Mouse (Mus musculus): ENCODE measurements around the gene Gm5136.

Gm5136 gene

DNA sequence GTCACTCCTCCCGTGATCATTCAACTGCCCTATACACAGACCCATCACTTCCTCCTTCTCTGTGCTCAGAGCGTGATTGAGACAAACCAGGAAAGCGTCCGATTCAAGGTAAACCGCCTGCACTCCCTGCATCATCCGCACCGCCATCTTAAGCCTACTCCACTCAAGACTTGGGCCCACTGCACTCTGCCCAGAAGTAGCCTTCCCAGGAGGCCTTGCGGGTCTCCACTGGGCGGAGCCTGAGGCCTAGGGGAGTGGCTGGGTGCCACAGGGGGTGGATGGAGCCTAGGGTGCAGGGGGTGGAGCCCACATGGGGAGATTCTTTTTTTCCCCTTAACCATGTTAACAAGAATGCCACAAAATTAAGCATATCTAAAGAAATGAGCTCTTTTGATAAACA, at the start of gene Gm5136:
Gm5136 (minus strand) TSS at position 215 of the 400 bp plus-strand sequence.
- no peak for DNase-seq

DNA sequence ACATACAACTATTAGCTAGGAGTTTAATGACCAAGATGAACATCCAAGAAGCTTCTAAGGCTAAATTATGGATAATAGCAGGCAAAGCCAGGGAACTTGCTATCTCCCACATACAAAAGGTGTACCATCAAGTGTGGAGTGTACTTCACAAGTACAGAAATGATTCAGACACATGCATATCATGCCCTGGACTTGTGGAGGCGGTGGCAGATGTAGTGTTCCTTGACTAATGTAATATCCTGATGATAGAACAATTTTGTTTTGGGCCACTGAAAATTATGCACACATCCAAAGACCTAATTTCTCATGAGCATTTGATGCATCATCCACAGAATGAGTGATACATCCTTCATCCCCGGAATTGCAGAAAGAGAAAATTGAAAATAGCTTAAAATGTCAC, 43.8 kb upstream of the Gm5136 start:
- DNase-seq, result no peak

DNA sequence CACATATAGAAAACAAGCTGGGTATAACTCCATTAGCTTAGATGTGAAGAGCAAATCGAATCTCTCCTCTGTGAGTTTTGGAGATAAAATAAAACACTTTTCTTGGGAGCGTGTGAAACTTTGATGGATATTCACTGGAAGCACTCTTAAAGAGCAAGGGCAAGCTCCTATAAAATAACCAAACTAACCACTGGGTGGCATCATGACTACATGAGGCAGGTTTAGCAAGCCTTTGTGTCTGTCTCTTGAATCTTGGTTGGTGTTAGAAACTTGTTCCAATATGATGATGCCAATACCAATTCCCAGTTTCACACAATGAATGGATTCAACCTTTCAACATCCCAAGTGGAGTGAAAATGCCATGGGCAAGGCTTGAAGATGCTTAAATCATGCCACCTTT, 34.0 kb upstream of the Gm5136 start:
- peak; percentile 71 to 82 for DNase-seq

DNA sequence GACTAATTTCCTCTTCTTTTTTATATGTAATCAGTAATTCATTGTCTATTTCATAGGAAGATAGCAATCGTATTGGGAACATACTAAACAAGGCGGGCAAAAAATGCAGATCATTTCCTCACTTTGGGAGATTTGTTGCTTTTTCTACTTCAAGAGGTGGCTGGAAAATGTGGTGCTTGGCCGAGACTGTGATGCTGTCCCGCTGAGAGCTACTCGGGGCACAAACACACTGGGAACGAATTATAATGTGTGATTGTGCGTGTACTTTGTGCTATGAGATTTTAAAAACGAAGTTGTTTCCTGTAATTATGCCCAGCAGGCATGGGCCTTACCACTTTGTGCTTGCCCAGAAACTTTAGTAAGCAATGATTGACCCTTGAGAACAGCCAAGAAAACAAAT, 29.0 kb upstream of the Gm5136 start:
- peak in 1 of 2 experiments; percentile 22 for DNase-seq

DNA sequence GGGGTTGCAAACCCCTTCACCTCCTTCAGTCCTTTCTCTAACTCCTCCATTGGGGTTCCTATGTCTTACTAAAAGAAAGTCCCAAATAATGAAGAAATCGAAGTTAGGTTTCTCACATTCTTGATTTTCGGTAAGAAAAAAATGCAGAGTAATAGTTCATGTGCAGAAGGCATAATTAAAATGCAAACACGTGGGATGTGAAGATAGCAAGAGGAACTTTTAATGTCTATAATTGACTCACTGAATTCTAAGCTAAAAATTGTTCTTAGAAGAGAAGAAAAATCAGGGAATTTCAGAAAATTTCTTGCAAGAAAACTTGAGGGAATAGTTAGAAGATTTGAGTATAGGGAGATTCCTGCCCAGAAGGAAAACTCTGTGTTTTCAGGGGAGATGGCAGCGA, 26.4 kb upstream of the Gm5136 start:
- no peak for DNase-seq

DNA sequence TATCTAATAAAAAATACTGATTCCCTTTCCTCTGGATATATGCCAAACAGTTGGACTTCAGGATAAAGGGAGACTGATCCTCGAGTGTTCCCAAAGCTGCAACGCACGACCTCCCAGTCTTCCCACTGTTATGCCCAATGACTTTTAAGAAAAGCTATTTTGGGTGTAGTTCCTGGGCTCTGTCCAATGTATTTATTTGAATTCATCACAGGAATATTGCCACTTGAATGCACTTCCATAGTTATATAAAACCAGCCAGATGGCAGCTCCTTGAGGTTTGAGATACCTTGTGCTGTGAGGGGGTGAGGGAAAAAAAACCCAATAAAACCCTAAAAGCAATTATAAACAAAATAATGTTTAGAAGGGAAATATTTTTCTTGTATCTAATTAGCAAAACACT, 24.9 kb upstream of the Gm5136 start:
- DNase-seq, result peak; percentile 7 to 43

DNA sequence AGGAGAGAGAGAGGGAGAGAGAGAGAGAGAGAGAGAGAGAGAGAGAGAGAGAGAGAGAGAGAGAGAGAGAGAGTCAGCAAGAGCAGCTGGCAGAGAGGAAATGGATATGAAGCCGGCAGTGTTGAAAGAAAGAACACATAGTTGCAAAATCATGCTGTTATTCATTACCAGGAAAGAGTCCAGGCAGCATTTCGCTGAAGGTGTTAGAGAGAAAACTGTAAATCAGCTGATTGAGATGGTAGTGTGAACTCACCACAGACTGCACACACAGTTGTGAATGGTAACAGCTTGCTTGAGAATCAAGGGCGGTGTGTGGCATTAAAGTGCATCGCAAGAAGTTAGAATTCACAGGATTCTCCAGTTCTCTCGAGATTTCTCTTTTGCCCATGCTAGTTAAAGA, 10.6 kb upstream of the Gm5136 start:
- no peak for DNase-seq

DNA sequence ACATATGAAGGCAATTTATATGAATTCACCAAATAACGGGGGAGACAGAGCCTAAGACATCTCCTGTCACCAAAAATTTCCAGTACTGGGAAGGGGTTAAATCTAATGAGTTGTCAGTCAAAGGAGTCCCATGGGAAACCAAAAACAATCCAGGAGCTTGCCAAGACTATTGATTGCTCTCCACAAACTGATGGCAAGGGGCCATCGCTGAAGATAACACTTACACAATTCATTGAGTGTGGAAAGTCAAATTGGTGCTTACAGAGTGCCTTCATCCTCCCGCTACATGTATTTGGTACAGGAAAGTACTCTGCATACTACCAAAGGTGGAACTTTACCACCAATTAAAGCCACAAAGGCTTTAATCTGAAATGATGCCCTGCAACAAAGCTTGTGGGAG, 5.7 kb upstream of the Gm5136 start:
- no peak for DNase-seq

DNA sequence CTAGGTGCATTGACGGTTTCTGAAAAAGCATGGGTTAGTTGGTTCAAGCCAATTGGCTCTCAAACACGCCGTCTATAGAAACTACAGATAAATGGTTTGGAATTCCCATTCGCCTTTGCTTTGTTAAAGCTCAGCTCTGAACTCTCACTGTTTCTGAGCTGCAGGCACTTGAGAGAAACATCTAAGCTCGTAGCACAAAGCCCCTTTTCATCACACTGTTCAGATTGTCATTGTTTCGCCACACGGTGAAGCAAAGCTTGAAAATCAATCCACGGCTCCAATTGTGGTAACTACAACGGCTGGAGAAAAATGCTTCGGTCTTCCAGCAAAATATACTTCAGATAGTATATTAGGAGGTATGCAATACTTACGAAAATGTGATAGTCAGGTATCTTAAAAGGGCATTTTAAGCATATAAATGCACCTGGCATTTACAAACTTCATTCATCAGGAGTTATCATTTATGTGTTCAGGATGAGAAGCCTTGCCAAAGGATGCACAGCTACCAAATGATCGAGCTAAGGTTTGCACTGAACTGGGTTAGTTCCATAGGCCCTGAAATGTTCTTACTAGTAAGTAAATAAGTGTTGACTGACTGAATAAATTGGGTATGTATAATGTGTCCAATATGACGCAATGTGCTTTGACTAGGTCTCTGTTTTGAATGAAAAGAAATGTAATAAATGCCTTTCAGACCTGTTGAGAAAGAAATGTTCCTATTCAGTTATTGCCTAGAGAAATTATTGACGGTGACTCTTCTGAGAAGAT, 1.6 kb upstream of the Gm5136 start:
- no peak for DNase-seq

DNA sequence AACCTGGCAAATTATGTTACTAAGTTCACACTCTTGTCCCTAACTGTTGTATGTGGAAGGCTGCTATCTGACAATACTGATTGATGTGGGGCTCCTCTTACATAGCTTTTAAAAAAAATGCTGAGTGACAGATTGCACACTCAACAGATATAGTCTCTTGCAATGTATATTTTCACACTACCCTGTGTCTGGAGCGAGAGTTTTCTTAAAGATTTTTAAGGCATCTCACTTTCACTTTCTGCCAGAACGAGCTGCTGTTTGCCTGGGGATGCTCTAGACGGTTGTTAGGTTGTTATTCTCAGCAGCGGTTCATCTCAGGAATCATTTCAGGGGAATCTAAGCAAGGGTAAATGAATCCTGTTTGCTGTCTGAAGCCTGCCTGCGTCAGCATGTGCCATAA, 2.9 kb downstream of the Gm5136 start:
- no peak for DNase-seq

DNA sequence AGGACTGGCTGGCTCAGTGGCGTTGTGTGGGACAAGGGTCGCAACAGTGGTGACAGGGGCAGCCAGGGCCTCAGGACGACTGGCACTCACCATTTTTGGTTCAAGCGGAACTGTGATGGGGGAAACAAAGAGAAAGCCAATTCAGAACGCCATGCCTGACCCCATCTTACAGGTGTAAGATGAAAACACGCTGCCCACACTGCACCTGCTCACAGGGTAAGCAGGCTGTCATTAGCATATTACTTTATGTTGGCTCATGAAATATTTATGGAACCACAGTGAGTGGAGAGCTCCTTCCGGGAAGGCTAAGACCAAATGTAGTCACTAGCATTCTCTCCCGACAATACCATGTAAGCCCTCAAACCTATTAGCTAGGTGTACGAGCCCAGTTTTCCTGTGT, 9.0 kb downstream of the Gm5136 start:
- no peak for DNase-seq

DNA sequence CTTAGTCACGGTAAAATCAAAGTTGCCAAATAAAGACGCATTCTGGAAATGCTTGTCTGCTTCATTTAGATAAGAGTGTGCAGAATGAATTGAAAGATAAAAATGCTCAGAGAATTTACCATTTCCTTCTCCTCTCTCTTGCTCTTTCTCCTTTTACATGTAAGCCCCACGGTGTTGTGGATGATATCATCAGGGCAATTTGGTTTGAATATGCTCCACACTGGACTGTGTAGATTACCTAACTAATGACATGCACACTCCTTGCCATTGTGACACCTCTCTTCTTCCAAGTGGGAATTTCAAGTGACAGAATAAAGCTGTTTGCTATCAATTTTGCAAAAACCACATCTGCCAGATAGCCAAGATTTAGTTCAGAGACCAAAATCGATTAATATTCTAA, 13.3 kb downstream of the Gm5136 start:
- no peak for DNase-seq

DNA sequence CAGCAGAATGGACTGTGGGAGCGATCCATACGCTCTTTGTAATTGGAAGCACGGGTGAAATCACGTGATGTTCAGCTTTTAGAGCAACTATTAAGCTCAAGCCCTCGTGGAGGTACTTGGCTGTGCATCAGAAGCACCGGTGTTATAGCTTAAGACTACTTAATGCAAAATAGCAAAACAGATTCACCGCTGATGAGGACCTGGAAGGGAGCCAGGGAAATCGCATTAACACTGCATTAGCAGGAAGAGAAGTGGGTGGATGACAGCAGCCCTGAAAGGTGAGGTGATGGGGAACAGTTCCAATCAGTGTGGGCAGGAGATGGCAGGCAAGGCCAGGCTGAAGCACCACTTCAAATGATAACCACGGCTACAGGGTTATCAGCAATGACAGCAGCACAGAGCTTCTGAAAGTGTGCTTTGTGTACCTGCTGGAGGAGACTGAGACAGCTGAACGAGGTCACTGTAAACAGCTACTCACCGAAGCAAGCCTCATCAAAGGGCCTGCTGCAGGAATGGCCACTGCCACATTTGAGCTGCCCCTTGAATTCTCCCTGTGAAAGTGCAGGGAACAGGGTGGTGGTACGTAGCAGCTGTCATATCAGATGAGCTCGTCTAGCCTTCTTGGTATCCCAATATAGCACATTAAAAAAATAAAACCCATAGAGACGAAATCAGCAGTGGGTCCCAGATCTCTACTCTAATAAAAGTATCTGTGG, 20.1 kb downstream of the Gm5136 start:
- peak; percentile 50 to 56 for DNase-seq

DNA sequence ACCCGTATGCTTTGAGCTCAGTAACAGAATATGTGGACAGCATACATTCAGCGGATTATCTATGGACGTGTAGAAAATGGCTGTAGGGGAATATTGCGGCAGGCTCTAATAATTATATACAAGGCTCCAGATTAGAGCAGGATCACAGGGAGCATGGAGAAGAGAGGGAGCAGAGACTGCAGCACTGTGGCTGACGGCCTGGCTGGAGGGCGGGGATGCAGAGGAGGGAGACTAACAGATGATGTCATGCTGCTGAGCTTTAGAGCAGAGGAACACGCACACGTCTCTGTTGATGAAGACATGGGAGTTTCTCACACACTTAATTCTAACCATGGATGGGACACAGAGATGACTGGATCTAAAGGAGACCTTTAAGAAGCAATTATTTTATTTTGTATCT, 22.9 kb downstream of the Gm5136 start:
- DNase-seq, result no peak

DNA sequence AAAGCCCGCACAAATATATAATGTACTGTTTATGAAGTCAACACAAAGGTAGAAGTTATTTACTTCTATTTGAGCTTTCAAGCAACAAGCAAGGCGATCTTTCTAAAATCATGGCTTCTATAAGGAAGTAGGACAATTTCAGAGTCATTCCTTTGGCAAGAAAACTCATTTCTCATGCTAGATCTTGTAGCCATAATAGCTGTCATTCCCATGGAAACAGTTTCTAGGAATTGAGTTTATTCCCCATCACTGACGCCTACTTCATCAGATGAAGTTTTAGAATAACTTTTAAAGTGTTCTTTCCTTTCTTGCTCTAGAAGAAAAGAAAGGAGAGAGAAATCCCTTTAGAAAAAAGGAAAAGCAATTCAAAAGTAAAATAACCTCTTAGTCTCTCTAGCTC, 31.0 kb downstream of the Gm5136 start:
- no peak for DNase-seq

DNA sequence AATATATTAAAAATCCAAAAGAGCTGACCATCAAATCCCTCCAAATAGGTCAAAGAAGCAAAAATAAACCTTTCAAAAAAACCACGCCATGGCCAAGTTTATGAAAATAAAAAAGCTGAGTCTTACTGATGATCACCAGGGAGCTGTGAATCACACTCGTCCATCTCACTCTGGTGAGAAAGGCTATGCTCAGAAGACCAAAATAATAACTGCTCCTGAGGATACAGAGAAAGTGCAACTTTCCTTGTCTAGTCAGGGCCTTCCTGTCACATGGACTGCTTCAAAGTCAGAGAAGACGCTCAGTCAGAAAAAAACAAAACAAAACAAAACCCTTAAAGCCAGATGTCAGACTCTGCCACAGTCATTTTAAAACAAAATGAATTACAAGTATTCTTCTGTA, 39.7 kb downstream of the Gm5136 start:
- DNase-seq, result no peak

DNA sequence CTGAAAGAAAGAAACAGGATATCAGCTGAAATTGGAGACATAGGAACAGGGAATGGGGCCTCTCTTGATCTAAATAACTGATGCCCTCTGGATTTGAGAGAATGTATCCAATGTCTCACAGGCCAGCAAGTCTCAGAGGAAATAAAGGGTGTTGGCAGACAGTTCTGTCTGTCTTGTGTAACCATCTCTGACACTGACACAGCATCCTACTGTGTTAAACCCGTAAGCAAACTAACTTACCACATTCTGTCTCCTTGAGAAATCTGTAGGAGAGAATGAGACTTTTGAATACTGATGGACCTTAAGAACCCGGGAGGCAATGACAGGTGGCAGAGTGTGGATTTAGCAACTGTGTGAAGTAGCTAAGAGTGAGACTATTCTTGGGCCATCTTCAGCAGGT, 41.7 kb downstream of the Gm5136 start:
- no peak for DNase-seq

DNA sequence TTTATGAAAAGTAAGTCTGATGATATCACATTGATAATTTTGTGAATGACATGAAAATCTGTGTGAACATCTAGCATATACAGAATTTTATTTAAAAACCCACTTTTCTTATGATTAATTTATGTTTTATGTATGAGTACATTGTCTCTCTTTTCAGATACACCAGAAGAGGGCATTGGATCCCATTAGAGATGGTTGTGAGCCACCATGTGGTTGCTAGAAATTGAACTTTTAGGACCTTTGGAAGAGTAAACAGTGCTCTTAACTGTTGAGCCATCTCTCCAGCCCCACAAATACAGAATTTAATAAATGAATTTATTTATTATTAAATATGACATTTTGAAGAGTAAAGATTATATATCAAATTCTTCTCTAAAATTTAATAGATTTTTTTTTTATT, 42.3 kb downstream of the Gm5136 start:
- no peak for DNase-seq

DNA sequence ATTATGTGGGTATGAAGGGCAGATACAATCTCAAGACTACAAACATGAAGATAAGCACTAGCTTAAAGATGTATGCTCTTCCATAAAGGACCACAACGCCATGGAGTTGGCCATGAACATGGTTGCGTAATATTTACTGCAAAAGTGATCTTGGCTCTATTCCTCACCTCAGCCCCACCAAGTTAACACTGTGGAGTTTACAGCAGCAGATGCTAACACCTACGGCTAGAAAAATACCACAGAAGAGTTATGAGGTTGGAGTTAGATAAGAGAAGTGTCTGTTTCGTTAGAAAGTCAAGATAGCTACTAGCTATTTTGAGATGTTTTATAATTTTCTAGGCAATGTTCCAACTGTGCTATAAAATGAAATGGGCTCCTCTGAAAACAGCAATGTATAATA, 43.1 kb downstream of the Gm5136 start:
- DNase-seq, result no peak

DNA sequence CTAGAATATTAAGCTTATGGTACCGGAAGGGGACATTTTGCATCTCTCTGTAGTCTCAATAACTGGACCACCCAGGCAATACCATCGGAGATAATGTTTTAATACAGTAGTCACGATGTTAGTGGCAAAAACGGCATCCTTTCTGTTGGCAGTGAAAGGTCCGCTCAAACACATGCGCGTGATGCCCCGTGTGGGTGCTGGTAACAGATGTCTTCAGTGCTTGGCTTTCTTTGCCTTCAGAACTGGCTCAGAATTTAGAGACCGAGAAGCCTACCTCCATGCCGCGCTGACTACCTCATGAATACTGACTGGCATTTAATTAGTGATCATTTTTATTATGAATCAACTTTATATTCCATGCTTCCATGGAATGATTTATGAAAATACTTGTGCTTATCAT, 44.9 kb downstream of the Gm5136 start:
- peak; percentile 37 to 47 for DNase-seq

DNA sequence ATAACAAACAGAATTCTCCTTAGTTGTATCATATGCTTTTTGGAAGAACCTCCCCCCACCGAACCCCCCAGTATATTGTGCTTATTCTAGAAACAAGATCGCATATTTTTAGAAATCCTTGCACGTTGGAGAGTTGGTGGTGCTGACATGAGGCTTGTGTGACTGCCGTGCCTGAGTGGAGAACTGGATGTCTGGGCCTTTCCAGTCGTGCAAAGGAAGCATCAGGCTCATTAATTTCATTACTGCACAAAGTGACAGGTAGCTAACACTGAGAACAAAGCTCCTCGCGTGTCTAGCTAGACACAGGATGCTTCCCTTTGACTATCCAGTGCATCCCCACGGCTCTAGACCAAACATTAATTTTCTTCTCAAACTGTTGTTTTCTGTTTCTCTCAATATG, 47.1 kb downstream of the Gm5136 start:
- DNase-seq, result no peak

DNA sequence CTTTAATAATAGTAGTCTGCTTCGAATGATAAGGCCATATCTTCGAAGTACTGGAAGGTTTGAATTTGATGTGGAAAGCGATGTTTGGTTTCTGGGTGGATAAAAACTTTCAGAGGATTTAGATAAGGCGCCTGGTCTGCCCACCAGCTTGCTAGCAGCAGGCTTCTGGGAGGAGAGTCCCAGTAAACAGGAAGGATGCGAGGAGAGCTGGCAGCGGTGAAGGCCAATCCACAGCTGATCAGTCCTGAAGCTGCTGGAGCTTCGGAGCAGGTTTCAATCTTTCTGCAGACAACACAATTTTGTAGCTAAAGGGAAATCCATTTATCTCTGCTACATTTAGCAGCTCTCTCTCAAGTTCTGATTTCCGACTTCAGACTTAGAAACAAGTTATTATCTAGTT, 47.9 kb downstream of the Gm5136 start:
- peak; percentile 57 to 71 for DNase-seq

DNA sequence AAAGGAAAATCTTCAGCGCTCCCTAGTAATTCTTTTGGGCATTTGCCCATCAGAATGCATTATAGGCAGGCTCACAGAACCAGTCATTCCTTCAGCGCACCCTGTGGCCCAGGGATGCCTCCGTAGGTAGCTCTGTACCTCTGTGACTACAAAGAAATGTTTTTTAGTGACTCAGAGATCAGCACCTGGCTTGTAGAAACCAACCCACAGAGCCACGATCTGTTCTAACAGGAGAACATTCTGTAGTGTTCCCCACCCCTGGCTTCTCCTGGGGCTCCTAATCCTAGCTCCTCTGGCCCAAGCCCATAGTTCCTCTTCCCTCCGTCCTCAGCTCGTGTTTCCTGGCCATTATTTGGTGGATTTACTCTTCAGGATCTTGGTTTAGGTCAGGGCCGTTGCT, 50.8 kb downstream of the Gm5136 start:
- DNase-seq, result peak; percentile 49 to 58

Measured in cerebellum, postnatal 10 days (tissue).